Mouse (Mus musculus) embryonic fibroblast, embryonic 13.5 days (primary cell): ENCODE measurements around the gene Mastl. TPM values are rescaled to one million over a fixed set of nuclear protein-coding genes. Genes with fewer than 3 reads are reported as not detected.

Source experiments
- H3K27ac ChIP-seq: 2 replicates; pipeline ENCODE4 v1.5.1; 2012; ENCODE audit warnings: low read length, control low read depth, inconsistent platforms; ENCODE audit not compliant: insufficient read depth
- H3K4me1 ChIP-seq: 2 replicates; pipeline ENCODE4 v1.6.1; 2011; ENCODE audit warnings: low read length; ENCODE audit not compliant: control insufficient read depth, insufficient read depth
- H3K4me3 ChIP-seq: 2 replicates; pipeline ENCODE4 v1.5.1; 2011; ENCODE audit warnings: mild to moderate bottlenecking, control low read depth, low read length; ENCODE audit not compliant: insufficient read depth
- CTCF ChIP-seq: IDR thresholded peaks from 2 replicates; pipeline ENCODE4 v1.5.1; 2011; ENCODE audit warnings: mild to moderate bottlenecking, control low read depth, low read length, moderate library complexity, borderline replicate concordance; ENCODE audit not compliant: insufficient read depth
- POLR2A ChIP-seq: IDR thresholded peaks from 2 replicates; pipeline ENCODE4 v1.6.1; 2011; ENCODE audit warnings: low read depth, mild to moderate bottlenecking, control low read depth, low read length, moderate library complexity
- polyA plus RNA-seq: library from polyadenylated mRNA; stranded (reverse); fragments of >200 nt; gene quantifications from 2 replicates; pipeline ENCODE4 v1.2.4, GENCODE M21; 2011; ENCODE audit warnings: low read depth; ENCODE audit not compliant: missing spikeins, insufficient read length

Gene Mastl
- 17.4 and 20.5 TPM in 2 replicates for polyA plus RNA-seq

DNA sequence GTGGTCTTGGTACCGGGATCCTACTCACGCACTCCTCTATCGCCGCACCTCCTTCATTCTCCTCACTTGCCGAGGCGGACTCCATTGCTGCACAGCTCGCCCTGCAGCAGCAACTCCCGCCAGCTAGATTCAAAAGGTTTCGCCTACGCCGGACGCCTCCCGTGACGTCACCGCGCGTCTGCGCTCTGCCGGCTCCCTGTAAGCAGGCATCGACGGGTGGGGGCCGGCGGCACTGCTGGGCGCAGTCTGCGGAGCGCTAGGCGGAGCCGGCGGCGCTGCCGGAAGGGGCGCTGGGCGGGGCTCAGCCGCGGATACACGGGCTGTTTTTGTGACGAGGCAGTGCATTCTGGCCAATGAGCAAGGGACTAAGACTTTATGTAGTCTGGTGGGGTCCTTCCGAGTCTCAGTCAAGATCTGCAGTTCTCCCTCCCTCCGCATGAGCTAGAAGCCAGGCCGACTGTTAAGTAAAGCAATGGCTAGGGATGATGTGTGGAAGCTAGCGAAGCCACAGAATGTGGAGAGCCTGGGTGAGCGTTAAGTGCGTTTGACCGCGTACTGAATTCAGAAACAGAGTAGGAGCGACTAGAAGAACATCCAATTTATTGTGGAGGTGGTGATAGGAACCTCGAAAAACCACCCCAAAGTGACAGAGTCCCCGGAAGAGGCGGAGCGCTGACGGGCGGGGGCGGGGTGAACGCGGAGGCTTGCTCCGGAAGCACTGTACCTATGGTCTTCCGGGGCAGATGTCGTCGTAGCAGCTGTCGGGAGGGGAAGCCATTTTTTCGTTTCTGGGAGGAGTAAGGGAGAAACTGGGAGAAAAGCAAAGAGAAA, at the start of gene Mastl, which contains the start of gene Yme1l1:
Mastl (minus strand) TSS at position 248 of the 831 bp plus-strand sequence.
Yme1l1 (plus strand) TSS at position 593 of the 831 bp plus-strand sequence.
- peak within 1 kb of the TSS; percentile 96 for H3K27ac ChIP-seq
- H3K4me3 ChIP-seq = peak within 1 kb of the TSS; percentile 98
- H3K4me1 ChIP-seq = peaks cover 2% of the 10 kb centered on the region; the same call in 1 of the 2 replicates
- TF ChIP-seq POLR2A = peak; percentile 76
- TF ChIP-seq CTCF = no peak

DNA sequence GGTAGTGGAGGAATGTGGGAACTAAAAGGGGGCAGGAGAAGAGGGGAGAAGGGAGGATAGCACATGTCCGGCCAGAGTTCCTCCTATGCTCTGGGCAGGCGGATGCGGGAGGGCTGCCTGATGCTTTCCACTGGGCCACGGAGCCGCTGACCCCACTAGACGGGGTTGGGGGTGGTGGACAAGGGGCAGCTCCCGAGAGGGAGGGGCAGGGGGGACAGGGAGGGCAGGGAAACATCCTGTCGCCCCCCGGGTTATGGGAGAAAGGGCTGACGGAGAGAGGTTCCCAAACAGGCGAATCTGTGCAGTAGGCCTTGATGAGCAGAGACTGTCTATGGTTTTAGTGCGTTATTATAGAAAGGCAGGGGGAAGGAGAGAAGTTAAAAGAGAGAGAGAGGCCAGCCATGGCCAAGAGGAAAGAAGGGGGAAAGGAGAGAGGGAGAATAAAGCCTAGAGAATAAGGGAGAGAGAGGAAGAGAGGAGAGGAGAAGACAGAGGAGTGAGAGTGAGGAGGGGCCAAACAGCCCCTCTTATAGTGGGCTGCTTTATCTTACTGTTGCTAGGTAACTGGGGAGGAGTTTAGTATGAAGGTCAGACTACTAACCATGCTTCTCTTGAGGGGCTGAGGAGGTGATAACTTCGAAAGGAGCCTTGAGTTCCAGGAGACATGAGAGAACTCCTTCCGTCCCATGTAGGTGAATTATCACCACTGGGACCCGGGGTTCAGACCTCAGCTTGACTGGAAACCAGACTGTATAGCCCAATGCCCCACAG, 47.3 kb upstream of the Mastl start:
- Histone ChIP-seq H3K4me1 (no peaks in the 10 kb centered on the region), H3K4me3 (no peak overlapping the region), H3K27ac (no peak overlapping the region)
- TF ChIP-seq POLR2A (no peak), CTCF (no peak)

DNA sequence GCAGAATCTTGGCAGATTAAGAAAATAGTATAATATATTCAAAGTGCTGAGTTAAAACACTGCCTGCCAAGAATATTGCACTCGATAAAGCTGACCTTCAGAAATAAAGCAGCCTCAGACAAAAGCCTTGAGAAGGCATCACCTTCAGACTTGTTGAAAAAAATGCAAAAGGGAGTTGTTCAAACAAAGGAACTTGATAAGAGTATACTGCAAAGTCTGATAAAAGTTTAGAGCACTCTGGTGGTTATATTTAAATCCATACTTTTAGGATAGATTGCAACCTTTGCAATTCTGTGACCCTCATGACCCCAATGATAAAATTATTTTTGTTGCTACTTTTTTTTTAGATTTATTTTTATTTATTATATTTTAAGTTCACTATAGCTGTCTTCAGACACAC, 45.2 kb upstream of the Mastl start:
- Histone ChIP-seq H3K4me3 (no peak overlapping the region), H3K4me1 (no peaks in the 10 kb centered on the region), H3K27ac (no peak overlapping the region)
- TF ChIP-seq POLR2A = no peak
- no peak for TF ChIP-seq CTCF

DNA sequence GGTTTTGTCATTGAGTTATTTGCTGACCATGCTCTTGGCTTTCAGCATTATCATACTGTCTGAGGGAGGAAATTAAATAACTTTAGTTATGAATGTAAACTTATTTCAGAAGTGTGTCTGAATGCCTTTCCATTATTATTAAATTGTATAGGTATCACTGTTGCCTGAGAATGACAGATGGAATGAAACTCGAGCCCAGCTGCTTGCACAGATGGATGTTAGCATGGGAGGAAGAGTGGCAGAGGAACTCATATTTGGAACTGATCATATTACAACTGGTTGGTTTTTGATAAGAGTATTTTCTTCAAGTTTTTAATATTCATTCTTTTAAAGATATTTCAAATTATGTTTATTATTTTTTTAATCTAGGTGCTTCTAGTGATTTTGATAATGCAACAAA, 38.5 kb upstream of the Mastl start:
- Histone ChIP-seq H3K27ac (no peak overlapping the region), H3K4me3 (no peak overlapping the region), H3K4me1 (no peaks in the 10 kb centered on the region)
- TF ChIP-seq CTCF = no peak
- no peak for TF ChIP-seq POLR2A

DNA sequence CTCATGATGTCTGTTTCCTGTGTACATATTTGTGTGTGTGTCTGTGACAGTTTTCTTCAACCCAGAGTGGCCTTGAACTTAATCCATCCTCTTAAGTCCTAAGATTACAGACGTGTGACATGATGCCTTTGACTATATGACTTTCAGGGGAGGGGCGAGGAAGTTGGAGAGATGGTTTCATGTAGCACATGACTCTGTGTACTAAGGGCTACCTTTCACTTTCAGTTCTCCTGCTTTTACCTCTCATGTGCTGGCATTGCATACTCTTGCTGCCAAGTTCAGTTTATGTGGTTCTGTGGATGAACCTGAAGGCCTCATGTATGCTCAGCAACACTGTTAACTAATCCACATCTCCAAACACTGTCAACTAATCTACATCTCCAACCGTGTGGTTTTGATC, 16.5 kb upstream of the Mastl start:
- TF ChIP-seq CTCF (no peak), POLR2A (no peak)
- Histone ChIP-seq H3K27ac (no peak overlapping the region), H3K4me1 (no peaks in the 10 kb centered on the region)

DNA sequence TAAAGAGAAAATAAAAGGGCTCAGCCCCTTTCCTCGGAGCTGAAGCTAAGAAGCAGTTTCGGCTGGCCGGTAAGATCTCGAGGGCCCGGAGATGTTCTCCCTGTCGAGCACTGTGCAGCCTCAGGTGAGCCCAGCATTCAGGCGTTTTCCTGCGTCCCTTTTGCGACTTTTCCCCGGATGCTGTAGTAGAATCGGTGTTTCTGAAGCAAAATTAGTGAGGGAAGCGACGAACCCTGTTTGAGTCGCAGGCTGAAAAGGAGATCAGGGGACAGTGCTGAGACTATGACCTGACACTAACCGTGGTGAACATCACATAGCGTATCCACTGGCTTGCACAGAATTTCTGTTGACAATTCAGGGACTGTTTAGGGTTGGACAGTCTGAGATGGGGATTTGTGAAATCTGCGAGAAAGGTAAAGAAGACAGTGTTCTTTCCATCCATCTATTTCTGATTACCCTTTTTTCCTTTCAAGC, 821 bp upstream of the Mastl start:
- TF ChIP-seq CTCF (no peak), POLR2A (0 out of 2 replicates have a peak, but pooled peaks have one; percentile 6)
- peak overlapping the region; percentile 98 for H3K4me3 ChIP-seq

More for the DNA sequence above, 16.5 kb upstream of the Mastl start:
- no peak overlapping the region for H3K4me3 ChIP-seq

DNA sequence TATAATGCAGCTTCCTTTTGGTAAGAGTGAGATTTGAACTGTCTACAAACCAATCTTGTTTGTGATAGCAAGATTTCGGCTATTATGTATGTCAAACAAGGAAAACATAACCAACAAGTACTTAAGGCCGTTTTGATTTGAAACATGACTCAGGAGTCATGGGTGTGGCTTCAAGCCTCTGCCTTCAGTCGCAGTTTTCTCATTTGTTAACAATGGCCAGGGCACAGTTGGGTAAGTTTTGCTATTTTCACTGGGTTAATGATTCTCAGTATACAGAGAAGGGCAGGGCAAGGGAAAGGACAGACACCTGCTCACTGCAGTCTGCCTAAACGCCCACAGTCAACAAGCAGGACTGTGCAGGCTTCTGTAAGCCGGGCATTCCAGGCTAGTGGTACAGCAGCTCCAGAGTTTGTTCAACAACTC, 614 bp downstream of the Mastl start:
- Histone ChIP-seq H3K4me3 (peak overlapping the region; percentile 92), H3K4me1 (peaks cover 2% of the 10 kb centered on the region; the same call in 1 of the 2 replicates), H3K27ac (peak overlapping the region; percentile 24; the same call in 1 of the 2 replicates)
- TF ChIP-seq POLR2A (no peak), CTCF (no peak)

More for the DNA sequence above, 821 bp upstream of the Mastl start:
- H3K27ac ChIP-seq = peak overlapping the region; percentile 81
- peaks cover 2% of the 10 kb centered on the region; the same call in 1 of the 2 replicates for H3K4me1 ChIP-seq

DNA sequence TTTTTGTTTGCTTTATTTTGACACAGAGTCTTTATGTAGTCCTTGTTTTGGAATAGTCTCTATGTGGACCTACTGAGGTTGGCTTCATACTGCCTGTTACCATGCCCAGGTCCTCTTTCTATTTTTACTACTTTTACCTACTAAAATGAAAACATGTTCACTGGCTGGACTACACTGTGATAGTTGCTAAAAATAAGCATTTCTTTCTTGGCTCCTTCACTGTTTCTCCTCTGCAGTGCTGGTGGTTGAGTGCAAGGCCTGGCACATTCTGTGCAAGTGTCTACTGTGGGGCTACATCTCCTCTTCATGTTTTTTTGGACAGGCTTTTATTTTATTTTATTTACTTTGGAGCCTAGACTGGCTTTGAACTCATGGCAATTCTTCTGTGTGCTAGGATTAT, 36.3 kb downstream of the Mastl start:
- TF ChIP-seq POLR2A (no peak), CTCF (no peak)
- Histone ChIP-seq H3K4me3 (no peak overlapping the region), H3K4me1 (no peaks in the 10 kb centered on the region), H3K27ac (no peak overlapping the region)

DNA sequence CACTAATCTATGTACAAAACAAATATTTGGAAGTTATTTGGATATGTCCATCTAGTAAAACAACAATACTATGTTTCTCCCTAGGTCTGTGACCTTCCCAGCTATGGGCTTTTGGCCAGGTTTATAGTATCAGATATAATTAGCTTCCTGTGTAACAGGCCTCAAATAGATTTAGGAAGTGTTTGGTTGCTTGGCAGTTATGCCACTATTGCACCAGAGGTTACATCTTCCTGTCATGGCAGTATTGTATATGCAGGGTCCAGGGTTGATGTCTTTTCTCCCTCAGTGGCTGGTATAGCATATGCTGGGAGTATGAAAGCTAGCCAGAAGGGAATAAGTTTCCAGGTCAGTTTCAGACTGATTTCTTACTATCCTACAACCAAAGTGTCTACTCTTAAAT, 53.6 kb downstream of the Mastl start:
- no peak for TF ChIP-seq CTCF
- no peak for TF ChIP-seq POLR2A
- H3K4me1 ChIP-seq = no peaks in the 10 kb centered on the region
- H3K4me3 ChIP-seq = no peak overlapping the region
- no peak overlapping the region for H3K27ac ChIP-seq
